Comparison of ENCODE assay signal across 20 mouse cellular contexts in genomic region chr12:16769601-16770165, GRCm38 (mm10).
"Had no signal": no experiment of that assay in that cellular context is flagged by ENCODE, and none has a peak within 500 bp of the region (broad histone marks: within the 10 kb centered on the region; RNA-seq: fewer than 3 reads in every experiment).

No protein-coding gene starts in this region.

- ATAC-seq: inflammation-experienced regulatory T-cells, adult 6 months; midbrain, embryonic 15.5 days had no signal

- DNase-seq: kidney, adult 18-20 months; kidney, postnatal 25 days; layer of hippocampus, adult 9-11 months; lung, adult 2 months; lung, postnatal 14 days; lung, postnatal 4 days; retina, postnatal 1 day; right cerebral cortex, postnatal 25 days; spleen, adult 18-20 months; thymus, postnatal 25 days had no signal

- H3K36me3 ChIP-seq: limb, embryonic 13.5 days; midbrain, embryonic 15.5 days; neural tube, embryonic 12.5 days; neural tube, embryonic 15.5 days; stomach, embryonic 15.5 days had no signal

- H3K4me3 ChIP-seq: layer of hippocampus, adult 2 months; limb, embryonic 10.5 days; limb, embryonic 13.5 days; midbrain, embryonic 15.5 days; neural tube, embryonic 12.5 days; neural tube, embryonic 15.5 days; stomach, embryonic 15.5 days had no signal

- H3K27ac ChIP-seq: kidney, postnatal 0 days; layer of hippocampus, adult 2 months; limb, embryonic 13.5 days; midbrain, embryonic 15.5 days; neural tube, embryonic 12.5 days; neural tube, embryonic 15.5 days; stomach, embryonic 15.5 days had no signal

- H3K27me3 ChIP-seq: limb, embryonic 13.5 days; midbrain, embryonic 15.5 days; neural tube, embryonic 12.5 days; neural tube, embryonic 15.5 days; stomach, embryonic 15.5 days had no signal

- H3K4me1 ChIP-seq: limb, embryonic 13.5 days; midbrain, embryonic 15.5 days; neural tube, embryonic 15.5 days; stomach, embryonic 15.5 days had no signal

- H3K4me2 ChIP-seq: limb, embryonic 13.5 days; midbrain, embryonic 11.5 days; midbrain, embryonic 15.5 days; neural tube, embryonic 12.5 days; neural tube, embryonic 15.5 days; stomach, embryonic 15.5 days had no signal

- H3K9me3 ChIP-seq: limb, embryonic 10.5 days; limb, embryonic 13.5 days; midbrain, embryonic 15.5 days; neural tube, embryonic 12.5 days; neural tube, embryonic 15.5 days; stomach, embryonic 15.5 days had no signal

- H3K9ac ChIP-seq: limb, embryonic 13.5 days; midbrain, embryonic 15.5 days; neural tube, embryonic 12.5 days; neural tube, embryonic 15.5 days; stomach, embryonic 15.5 days had no signal
